Mouse (Mus musculus): ENCODE data around the gene Adamts3.

DNA sequence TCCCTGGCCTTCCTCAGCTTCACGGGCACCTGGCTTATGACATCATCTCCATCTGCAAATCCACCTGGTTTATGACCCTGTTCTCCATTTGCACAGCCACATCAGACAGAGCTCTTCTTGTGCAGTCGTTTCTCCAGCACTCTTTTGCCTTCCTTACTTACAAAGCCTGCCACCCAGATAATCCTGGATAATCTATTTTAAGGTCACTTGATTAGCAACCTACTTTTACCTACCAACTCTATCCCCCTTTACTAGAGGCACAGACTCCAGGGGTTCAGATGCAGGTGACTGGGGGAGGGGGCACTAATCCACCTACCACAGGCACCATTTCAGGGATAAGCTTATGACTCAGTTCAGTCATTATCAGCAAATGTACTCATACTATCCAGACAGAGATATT is 10.5 kb downstream of the Adamts3 start:
- no peak for TF ChIP-seq CTCF (IDR thresholded peaks at IDR 0.05; ENCODE audit: control insufficient read depth, insufficient read depth, insufficient read length)
- no peak for TF ChIP-seq USF1 (IDR thresholded peaks at IDR 0.05; ENCODE audit: low read depth)
- TF ChIP-seq MAX (IDR thresholded peaks at IDR 0.05) = no peak
- TF ChIP-seq CEBPB (IDR thresholded peaks at IDR 0.05; ENCODE audit: low read depth) = no peak
- TF ChIP-seq FOSL1 (IDR thresholded peaks at IDR 0.05; ENCODE audit: insufficient read depth, low read length, poor library complexity, severe bottlenecking) = no peak

All from C2C12 (cell line).